Mouse (Mus musculus) c-Kit-negative CD71-positive TER-119-positive erythroid progenitor cells, embryonic 14.5 days (primary cell): Measurements from ENCODE around the gene Iqca.

Source experiments
- DNase-seq: peaks from one replicate; pipeline ENCODE4 v3.0.0-alpha.2; 2013; ENCODE audit warnings: low read depth, low spot score

Iqca gene

GRCm38 (mm10) chr1:90153099-90153744 lies at the start of gene Iqca:
TSS of gene Iqca (minus strand) at chr1:90153401.
- DNase-seq: no peak

- no peak for DNase-seq
Observed at GRCm38 (mm10) chr1:90202207-90202978, 49.2 kb upstream of the Iqca start.

- no peak for DNase-seq
Observed at GRCm38 (mm10) chr1:90201655-90202054, 48.5 kb upstream of the Iqca start.

GRCm38 (mm10) chr1:90201246-90201645 lies 48.0 kb upstream of the Iqca start:
- DNase-seq: no peak

- DNase-seq: no peak
Observed at GRCm38 (mm10) chr1:90189046-90189445, 35.8 kb upstream of the Iqca start.

- DNase-seq: no peak
Observed at GRCm38 (mm10) chr1:90186874-90187273, 33.7 kb upstream of the Iqca start.

- DNase-seq: no peak
Observed at GRCm38 (mm10) chr1:90186173-90186572, 33.0 kb upstream of the Iqca start.

GRCm38 (mm10) chr1:90183602-90184001 lies 30.4 kb upstream of the Iqca start:
- no peak for DNase-seq

- DNase-seq: no peak
Observed at GRCm38 (mm10) chr1:90182521-90182920, 29.3 kb upstream of the Iqca start.

- no peak for DNase-seq
Observed at GRCm38 (mm10) chr1:90180966-90181699, 27.9 kb upstream of the Iqca start.

GRCm38 (mm10) chr1:90180479-90180878 lies 27.3 kb upstream of the Iqca start:
- no peak for DNase-seq

GRCm38 (mm10) chr1:90177978-90178377 lies 24.8 kb upstream of the Iqca start:
- DNase-seq: no peak

- no peak for DNase-seq
Observed at GRCm38 (mm10) chr1:90177565-90177964, 24.4 kb upstream of the Iqca start.

GRCm38 (mm10) chr1:90176223-90176622 lies 23.0 kb upstream of the Iqca start:
- no peak for DNase-seq

- no peak for DNase-seq
Observed at GRCm38 (mm10) chr1:90174338-90174737, 21.1 kb upstream of the Iqca start.

GRCm38 (mm10) chr1:90164319-90164718 lies 11.1 kb upstream of the Iqca start:
- no peak for DNase-seq

GRCm38 (mm10) chr1:90163161-90163560 lies 10.0 kb upstream of the Iqca start:
- DNase-seq: no peak

- no peak for DNase-seq
Observed at GRCm38 (mm10) chr1:90162379-90162857, 9.2 kb upstream of the Iqca start.

- no peak for DNase-seq
Observed at GRCm38 (mm10) chr1:90161623-90162022, 8.4 kb upstream of the Iqca start.

GRCm38 (mm10) chr1:90159927-90160326 lies 6.7 kb upstream of the Iqca start:
- DNase-seq: no peak

- no peak for DNase-seq
Observed at GRCm38 (mm10) chr1:90156589-90156988, 3.4 kb upstream of the Iqca start.

GRCm38 (mm10) chr1:90153787-90154186 lies 586 bp upstream of the Iqca start:
- no peak for DNase-seq
